ENCODE assay signal across 9 mouse cellular contexts in genomic region chr7:143013420-143014178, GRCm38 (mm10). TPM values are rescaled to one million over a fixed set of nuclear protein-coding genes. Genes with fewer than 3 reads are reported as not detected.
DNase-seq lines count a peak whose midpoint lies in the region; ATAC-seq lines count a peak whose summit lies in the region.
"Had no signal": no experiment of that assay in that cellular context is flagged by ENCODE, and none has a peak within 500 bp of the region (broad histone marks: within the 10 kb centered on the region; RNA-seq: fewer than 3 reads in every experiment).

No protein-coding gene starts in this region.

- ATAC-seq in kidney, embryonic 15.5 days (replicated peaks; ENCODE audit: low FRiP score) = no peak
- no peak for ATAC-seq in kidney, embryonic 16.5 days (ENCODE audit: low FRiP score, low TSS enrichment)
- ATAC-seq in heart, embryonic 16.5 days (replicated peaks; ENCODE audit: extremely low read depth, insufficient read depth, low FRiP score) = no peak
- ATAC-seq in lung, embryonic 15.5 days (ENCODE audit: borderline replicate concordance, extremely low read depth, low FRiP score, low TSS enrichment) = no peak
- no peak for ATAC-seq in erythroblast, adult 5-6 weeks (replicated peaks; ENCODE audit: low FRiP score, poor library complexity, severe bottlenecking)

- no peaks in the 10 kb centered on the region for H3K9me3 ChIP-seq in kidney, embryonic 15.5 days (replicated peaks)
- no peaks in the 10 kb centered on the region for H3K9me3 ChIP-seq in kidney, embryonic 16.5 days (ENCODE audit: low read length)
- H3K9me3 ChIP-seq in heart, embryonic 16.5 days (replicated peaks; ENCODE audit: control insufficient read depth, low read length) = no peaks in the 10 kb centered on the region
- no peaks in the 10 kb centered on the region for H3K9me3 ChIP-seq in lung, embryonic 15.5 days
- H3K9me3 ChIP-seq: neural tube, embryonic 13.5 days had no signal

- H3K9ac ChIP-seq in kidney, embryonic 15.5 days = no peak overlapping the region
- H3K9ac ChIP-seq in kidney, embryonic 16.5 days (replicated peaks; ENCODE audit: low read length) = no peak overlapping the region
- no peak overlapping the region for H3K9ac ChIP-seq in heart, embryonic 16.5 days (ENCODE audit: low read length)
- H3K9ac ChIP-seq in lung, embryonic 15.5 days = no peak overlapping the region
- H3K9ac ChIP-seq: neural tube, embryonic 13.5 days had no signal

- H3K27ac ChIP-seq in kidney, embryonic 15.5 days = peak overlapping the region; percentile 19; the same call in 1 of the 2 replicates
- H3K27ac ChIP-seq in kidney, embryonic 16.5 days (ENCODE audit: low read length) = no peak overlapping the region
- peak overlapping the region; percentile 65 for H3K27ac ChIP-seq in heart, embryonic 16.5 days (ENCODE audit: low read length)
- H3K27ac ChIP-seq in lung, embryonic 15.5 days = peak overlapping the region; percentile 75
- H3K27ac ChIP-seq: neural tube, embryonic 13.5 days had no signal

- H3K27me3 ChIP-seq in kidney, embryonic 15.5 days = no peaks in the 10 kb centered on the region
- H3K27me3 ChIP-seq in kidney, embryonic 16.5 days (ENCODE audit: insufficient read depth, low read length) = no peaks in the 10 kb centered on the region
- H3K27me3 ChIP-seq in heart, embryonic 16.5 days (ENCODE audit: control insufficient read depth, insufficient read depth, low read length) = no peaks in the 10 kb centered on the region
- H3K27me3 ChIP-seq in lung, embryonic 15.5 days = no peaks in the 10 kb centered on the region
- H3K27me3 ChIP-seq: neural tube, embryonic 13.5 days had no signal

- H3K4me2 ChIP-seq in kidney, embryonic 15.5 days = no peak overlapping the region
- H3K4me2 ChIP-seq in kidney, embryonic 16.5 days (replicated peaks; ENCODE audit: low read depth, low read length) = no peak overlapping the region
- no peak overlapping the region for H3K4me2 ChIP-seq in heart, embryonic 16.5 days (ENCODE audit: low read depth, low read length)
- no peak overlapping the region for H3K4me2 ChIP-seq in lung, embryonic 15.5 days
- H3K4me2 ChIP-seq: neural tube, embryonic 13.5 days had no signal

- no peaks in the 10 kb centered on the region for H3K36me3 ChIP-seq in kidney, embryonic 15.5 days
- H3K36me3 ChIP-seq in kidney, embryonic 16.5 days (ENCODE audit: insufficient read depth, low read length) = no peaks in the 10 kb centered on the region
- no peaks in the 10 kb centered on the region for H3K36me3 ChIP-seq in heart, embryonic 16.5 days (ENCODE audit: control insufficient read depth, insufficient read depth)
- H3K36me3 ChIP-seq in lung, embryonic 15.5 days = no peaks in the 10 kb centered on the region
- H3K36me3 ChIP-seq: neural tube, embryonic 13.5 days had no signal

- peak; percentile 87 for DNase-seq in MN1 (ENCODE audit: low spot score)
- peak; percentile 80 for DNase-seq in cerebellum, adult 9-11 months
- peak; percentile 59 to 84 for DNase-seq in urinary bladder, postnatal 36 days (ENCODE audit: low spot score in 2 of 2)

- H3K4me3 ChIP-seq in kidney, embryonic 15.5 days (replicated peaks) = no peak overlapping the region
- H3K4me3 ChIP-seq in kidney, embryonic 16.5 days (ENCODE audit: low read length) = no peak overlapping the region
- no peak overlapping the region for H3K4me3 ChIP-seq in heart, embryonic 16.5 days (ENCODE audit: low read length)
- H3K4me3 ChIP-seq in lung, embryonic 15.5 days = no peak overlapping the region
- H3K4me3 ChIP-seq: neural tube, embryonic 13.5 days had no signal

- 71% methylated on average over 8 of the region's 8 CpGs for WGBS in kidney, embryonic 15.5 days
- 80% methylated on average over 8 of the region's 8 CpGs for whole genome bisulfite sequencing in kidney, embryonic 16.5 days
- 58% methylated on average over 8 of the region's 8 CpGs for WGBS in heart, embryonic 16.5 days
- 62% methylated on average over 8 of the region's 8 CpGs for WGBS in lung, embryonic 15.5 days

- peaks cover 73% of the 10 kb centered on the region for H3K4me1 ChIP-seq in kidney, embryonic 15.5 days
- H3K4me1 ChIP-seq in kidney, embryonic 16.5 days (ENCODE audit: insufficient read depth, low read length) = peaks cover 46% of the 10 kb centered on the region
- peaks cover 74% of the 10 kb centered on the region for H3K4me1 ChIP-seq in heart, embryonic 16.5 days (ENCODE audit: control insufficient read depth, insufficient read depth, low read length)
- H3K4me1 ChIP-seq in lung, embryonic 15.5 days = peaks cover 81% of the 10 kb centered on the region

RNA-seq across cellular contexts. Expression of gene Tspan32, which starts 8.8 kb away (rescaled TPM):
- polyA plus RNA-seq in kidney, embryonic 15.5 days (2015; fragmentation: Nextera tagmentation; extraction: Ambion mirVana) = 2.2 and 2.3 TPM in 2 replicates
- 1.5 and 1.6 TPM in 2 replicates for polyA plus RNA-seq in kidney, embryonic 16.5 days (2015; fragmentation: Nextera tagmentation; extraction: Ambion mirVana)
- 2.5 and 2.9 TPM in 2 replicates for polyA plus RNA-seq in heart, embryonic 16.5 days (2015; fragmentation: Nextera tagmentation; extraction: Ambion mirVana)
- 1.9 and 2.8 TPM in 2 replicates for polyA plus RNA-seq in lung, embryonic 15.5 days (2015; fragmentation: Nextera tagmentation; extraction: Ambion mirVana)
- total RNA-seq in erythroblast, adult 5-6 weeks (2015; ENCODE audit: low replicate concordance) = 77.4 and 78.8 TPM in 2 replicates
- 55.2 and 79.5 TPM in 2 replicates for total RNA-seq in erythroblast, adult 5-6 weeks (2017; ENCODE audit: low replicate concordance)

RNA-seq across cellular contexts. Expression of gene Cd81, which starts 38.9 kb away (rescaled TPM):
- 519 and 576 TPM in 2 replicates for polyA plus RNA-seq in kidney, embryonic 15.5 days (2015; fragmentation: Nextera tagmentation; extraction: Ambion mirVana)
- 643 and 698 TPM in 2 replicates for polyA plus RNA-seq in kidney, embryonic 16.5 days (2015; fragmentation: Nextera tagmentation; extraction: Ambion mirVana)
- 878 and 900 TPM in 2 replicates for polyA plus RNA-seq in heart, embryonic 16.5 days (2015; fragmentation: Nextera tagmentation; extraction: Ambion mirVana)
- 694 and 720 TPM in 2 replicates for polyA plus RNA-seq in lung, embryonic 15.5 days (2015; fragmentation: Nextera tagmentation; extraction: Ambion mirVana)
- total RNA-seq in erythroblast, adult 5-6 weeks (2015; ENCODE audit: low replicate concordance) = 59.4 and 65.9 TPM in 2 replicates
- 40.8 and 80.4 TPM in 2 replicates for total RNA-seq in erythroblast, adult 5-6 weeks (2017; ENCODE audit: low replicate concordance)

RNA-seq across cellular contexts. Expression of gene Ascl2, which starts 44.5 kb away (rescaled TPM):
- 0.73 and 1.1 TPM in 2 replicates for polyA plus RNA-seq in kidney, embryonic 15.5 days (2015; fragmentation: Nextera tagmentation; extraction: Ambion mirVana)
- polyA plus RNA-seq in kidney, embryonic 16.5 days (2015; fragmentation: Nextera tagmentation; extraction: Ambion mirVana) = 0.75 and 1.3 TPM in 2 replicates
- 0.80 and 0.91 TPM in 2 replicates for polyA plus RNA-seq in heart, embryonic 16.5 days (2015; fragmentation: Nextera tagmentation; extraction: Ambion mirVana)
- 3.4 and 3.5 TPM in 2 replicates for polyA plus RNA-seq in lung, embryonic 15.5 days (2015; fragmentation: Nextera tagmentation; extraction: Ambion mirVana)
- not detected in 2 replicates for total RNA-seq in erythroblast, adult 5-6 weeks (2015; ENCODE audit: low replicate concordance)
- total RNA-seq in erythroblast, adult 5-6 weeks (2017; ENCODE audit: low replicate concordance) = not detected in 2 replicates

RNA-seq across cellular contexts. Expression of gene Tssc4, which starts 55.5 kb away (rescaled TPM):
- polyA plus RNA-seq in kidney, embryonic 15.5 days (2015; fragmentation: Nextera tagmentation; extraction: Ambion mirVana) = 91.8 and 105 TPM in 2 replicates
- 104 and 120 TPM in 2 replicates for polyA plus RNA-seq in kidney, embryonic 16.5 days (2015; fragmentation: Nextera tagmentation; extraction: Ambion mirVana)
- 59.2 and 61.5 TPM in 2 replicates for polyA plus RNA-seq in heart, embryonic 16.5 days (2015; fragmentation: Nextera tagmentation; extraction: Ambion mirVana)
- polyA plus RNA-seq in lung, embryonic 15.5 days (2015; fragmentation: Nextera tagmentation; extraction: Ambion mirVana) = 105 and 107 TPM in 2 replicates
- 1.3 and 11.1 TPM in 2 replicates for total RNA-seq in erythroblast, adult 5-6 weeks (2015; ENCODE audit: low replicate concordance)
- 5.3 and 16.4 TPM in 2 replicates for total RNA-seq in erythroblast, adult 5-6 weeks (2017; ENCODE audit: low replicate concordance)
